Mouse (Mus musculus): ENCODE data around the gene Rrp15. TPM values are rescaled to one million over a fixed set of nuclear protein-coding genes. Genes with fewer than 3 reads are reported as not detected.

Gene Rrp15
- 28.3 and 29.0 TPM in 2 replicates for polyA plus RNA-seq (2014; fragmentation: Nextera tagmentation; extraction: Ambion mirVana)

GRCm38 (mm10) chr1:186748724-186749653 lies at the start of gene Rrp15:
TSS of gene Rrp15 (minus strand) at chr1:186749358.
- peak within 1 kb of the TSS; percentile 75 for H3K27ac ChIP-seq (replicated peaks; ENCODE audit: low read depth, low read length)
- H3K4me2 ChIP-seq (ENCODE audit: low read length), result peak within 1 kb of the TSS; percentile 91
- H3K9ac ChIP-seq (replicated peaks; ENCODE audit: low read length), result peak within 1 kb of the TSS; percentile 66
- DNase-seq (peak; percentile 94), ATAC-seq (ENCODE audit: low FRiP score, low TSS enrichment) (peak; percentile 92)
- no peaks in the 10 kb centered on the region for H3K9me3 ChIP-seq (ENCODE audit: control insufficient read depth, low read length)
- H3K4me1 ChIP-seq (ENCODE audit: control insufficient read depth, insufficient read depth, low read length), result peaks cover 16% of the 10 kb centered on the region
- H3K27me3 ChIP-seq (ENCODE audit: control insufficient read depth, insufficient read depth, low read length), result no peaks in the 10 kb centered on the region
- peak within 1 kb of the TSS; percentile 54 for H3K4me3 ChIP-seq (replicated peaks; ENCODE audit: low read depth, low read length)
- WGBS, result under 1% methylated on average over 46 of the region's 46 CpGs
- H3K36me3 ChIP-seq (ENCODE audit: control insufficient read depth, insufficient read depth, low read length), result no peaks in the 10 kb centered on the region

GRCm38 (mm10) chr1:186797991-186798390 lies 48.8 kb upstream of the Rrp15 start:
- no peaks in the 10 kb centered on the region for H3K27me3 ChIP-seq (ENCODE audit: control insufficient read depth, insufficient read depth, low read length)
- H3K4me3 ChIP-seq (replicated peaks; ENCODE audit: low read depth, low read length), result no peak overlapping the region
- no peak overlapping the region for H3K9ac ChIP-seq (replicated peaks; ENCODE audit: low read length)
- no peaks in the 10 kb centered on the region for H3K36me3 ChIP-seq (ENCODE audit: control insufficient read depth, insufficient read depth, low read length)
- H3K9me3 ChIP-seq (ENCODE audit: control insufficient read depth, low read length), result no peaks in the 10 kb centered on the region
- no peak overlapping the region for H3K27ac ChIP-seq (replicated peaks; ENCODE audit: low read depth, low read length)
- DNase-seq (no peak), ATAC-seq (ENCODE audit: low FRiP score, low TSS enrichment) (no peak)
- no peak overlapping the region for H3K4me2 ChIP-seq (ENCODE audit: low read length)
- H3K4me1 ChIP-seq (ENCODE audit: control insufficient read depth, insufficient read depth, low read length), result no peaks in the 10 kb centered on the region
- 68% methylated on average over 6 of the region's 6 CpGs for WGBS

GRCm38 (mm10) chr1:186785359-186785758 lies 36.2 kb upstream of the Rrp15 start:
- ATAC-seq (ENCODE audit: low FRiP score, low TSS enrichment), result no peak
- WGBS, result 84% methylated on average over 4 of the region's 4 CpGs

GRCm38 (mm10) chr1:186780826-186781225 lies 31.7 kb upstream of the Rrp15 start:
- Histone ChIP-seq H3K4me1 (ENCODE audit: control insufficient read depth, insufficient read depth, low read length) (no peaks in the 10 kb centered on the region), H3K4me3 (replicated peaks; ENCODE audit: low read depth, low read length) (no peak overlapping the region), H3K9me3 (ENCODE audit: control insufficient read depth, low read length) (no peaks in the 10 kb centered on the region), H3K27ac (replicated peaks; ENCODE audit: low read depth, low read length) (no peak overlapping the region), H3K9ac (replicated peaks; ENCODE audit: low read length) (no peak overlapping the region), H3K4me2 (ENCODE audit: low read length) (no peak overlapping the region), H3K36me3 (ENCODE audit: control insufficient read depth, insufficient read depth, low read length) (no peaks in the 10 kb centered on the region), H3K27me3 (ENCODE audit: control insufficient read depth, insufficient read depth, low read length) (no peaks in the 10 kb centered on the region)
- 75% methylated on average over 2 of the region's 2 CpGs for WGBS
- no peak for DNase-seq
- no peak for ATAC-seq (ENCODE audit: low FRiP score, low TSS enrichment)

More at GRCm38 (mm10) chr1:186785359-186785758, 36.2 kb upstream of the Rrp15 start:
- H3K9ac ChIP-seq (replicated peaks; ENCODE audit: low read length), result no peak overlapping the region
- no peak for DNase-seq
- no peaks in the 10 kb centered on the region for H3K36me3 ChIP-seq (ENCODE audit: control insufficient read depth, insufficient read depth, low read length)
- H3K4me3 ChIP-seq (replicated peaks; ENCODE audit: low read depth, low read length), result no peak overlapping the region
- H3K27me3 ChIP-seq (ENCODE audit: control insufficient read depth, insufficient read depth, low read length), result no peaks in the 10 kb centered on the region
- H3K4me2 ChIP-seq (ENCODE audit: low read length), result no peak overlapping the region
- H3K27ac ChIP-seq (replicated peaks; ENCODE audit: low read depth, low read length), result no peak overlapping the region
- H3K9me3 ChIP-seq (ENCODE audit: control insufficient read depth, low read length), result no peaks in the 10 kb centered on the region
- H3K4me1 ChIP-seq (ENCODE audit: control insufficient read depth, insufficient read depth, low read length), result no peaks in the 10 kb centered on the region

GRCm38 (mm10) chr1:186773124-186773523 lies 24.0 kb upstream of the Rrp15 start:
- WGBS, result 77% methylated on average over 3 of the region's 3 CpGs
- Histone ChIP-seq H3K4me1 (ENCODE audit: control insufficient read depth, insufficient read depth, low read length) (no peaks in the 10 kb centered on the region), H3K36me3 (ENCODE audit: control insufficient read depth, insufficient read depth, low read length) (no peaks in the 10 kb centered on the region), H3K4me2 (ENCODE audit: low read length) (no peak overlapping the region), H3K4me3 (replicated peaks; ENCODE audit: low read depth, low read length) (no peak overlapping the region), H3K27me3 (ENCODE audit: control insufficient read depth, insufficient read depth, low read length) (no peaks in the 10 kb centered on the region), H3K27ac (replicated peaks; ENCODE audit: low read depth, low read length) (no peak overlapping the region), H3K9me3 (ENCODE audit: control insufficient read depth, low read length) (no peaks in the 10 kb centered on the region), H3K9ac (replicated peaks; ENCODE audit: low read length) (no peak overlapping the region)
- ATAC-seq (ENCODE audit: low FRiP score, low TSS enrichment) (no peak), DNase-seq (no peak)

- Histone ChIP-seq H3K4me2 (ENCODE audit: low read length) (no peak overlapping the region), H3K9ac (replicated peaks; ENCODE audit: low read length) (no peak overlapping the region), H3K27me3 (ENCODE audit: control insufficient read depth, insufficient read depth, low read length) (no peaks in the 10 kb centered on the region), H3K9me3 (ENCODE audit: control insufficient read depth, low read length) (no peaks in the 10 kb centered on the region), H3K4me3 (replicated peaks; ENCODE audit: low read depth, low read length) (no peak overlapping the region), H3K4me1 (ENCODE audit: control insufficient read depth, insufficient read depth, low read length) (no peaks in the 10 kb centered on the region), H3K27ac (replicated peaks; ENCODE audit: low read depth, low read length) (no peak overlapping the region), H3K36me3 (ENCODE audit: control insufficient read depth, insufficient read depth, low read length) (no peaks in the 10 kb centered on the region)
- DNase-seq (peak; percentile 10), ATAC-seq (ENCODE audit: low FRiP score, low TSS enrichment) (no peak)
- 75% methylated on average over 8 of the region's 8 CpGs for WGBS
These were observed 23.5 kb upstream of the Rrp15 start for GRCm38 (mm10) chr1:186772547-186773077.

- Histone ChIP-seq H3K4me1 (ENCODE audit: control insufficient read depth, insufficient read depth, low read length) (no peaks in the 10 kb centered on the region), H3K27ac (replicated peaks; ENCODE audit: low read depth, low read length) (no peak overlapping the region), H3K4me3 (replicated peaks; ENCODE audit: low read depth, low read length) (no peak overlapping the region), H3K27me3 (ENCODE audit: control insufficient read depth, insufficient read depth, low read length) (no peaks in the 10 kb centered on the region), H3K9me3 (ENCODE audit: control insufficient read depth, low read length) (no peaks in the 10 kb centered on the region), H3K36me3 (ENCODE audit: control insufficient read depth, insufficient read depth, low read length) (no peaks in the 10 kb centered on the region), H3K9ac (replicated peaks; ENCODE audit: low read length) (no peak overlapping the region), H3K4me2 (ENCODE audit: low read length) (no peak overlapping the region)
- WGBS, result 83% methylated on average over 6 of the region's 6 CpGs
- DNase-seq (no peak), ATAC-seq (ENCODE audit: low FRiP score, low TSS enrichment) (no peak)
These were observed 22.8 kb upstream of the Rrp15 start for GRCm38 (mm10) chr1:186772005-186772404.

- no peak overlapping the region for H3K4me2 ChIP-seq (ENCODE audit: low read length)
- 75% methylated on average over 5 of the region's 5 CpGs for WGBS
- H3K9ac ChIP-seq (replicated peaks; ENCODE audit: low read length), result no peak overlapping the region
- no peaks in the 10 kb centered on the region for H3K27me3 ChIP-seq (ENCODE audit: control insufficient read depth, insufficient read depth, low read length)
- H3K36me3 ChIP-seq (ENCODE audit: control insufficient read depth, insufficient read depth, low read length), result no peaks in the 10 kb centered on the region
- H3K27ac ChIP-seq (replicated peaks; ENCODE audit: low read depth, low read length), result no peak overlapping the region
- H3K4me3 ChIP-seq (replicated peaks; ENCODE audit: low read depth, low read length), result no peak overlapping the region
- ATAC-seq (ENCODE audit: low FRiP score, low TSS enrichment), result no peak
- no peaks in the 10 kb centered on the region for H3K9me3 ChIP-seq (ENCODE audit: control insufficient read depth, low read length)
- H3K4me1 ChIP-seq (ENCODE audit: control insufficient read depth, insufficient read depth, low read length), result no peaks in the 10 kb centered on the region
- DNase-seq, result no peak
These were observed 21.5 kb upstream of the Rrp15 start for GRCm38 (mm10) chr1:186770659-186771058.

GRCm38 (mm10) chr1:186768392-186768791 lies 19.2 kb upstream of the Rrp15 start:
- Histone ChIP-seq H3K9me3 (ENCODE audit: control insufficient read depth, low read length) (no peaks in the 10 kb centered on the region), H3K4me1 (ENCODE audit: control insufficient read depth, insufficient read depth, low read length) (no peaks in the 10 kb centered on the region), H3K27ac (replicated peaks; ENCODE audit: low read depth, low read length) (no peak overlapping the region), H3K27me3 (ENCODE audit: control insufficient read depth, insufficient read depth, low read length) (no peaks in the 10 kb centered on the region), H3K4me3 (replicated peaks; ENCODE audit: low read depth, low read length) (no peak overlapping the region), H3K9ac (replicated peaks; ENCODE audit: low read length) (no peak overlapping the region), H3K4me2 (ENCODE audit: low read length) (no peak overlapping the region), H3K36me3 (ENCODE audit: control insufficient read depth, insufficient read depth, low read length) (no peaks in the 10 kb centered on the region)
- DNase-seq (no peak), ATAC-seq (ENCODE audit: low FRiP score, low TSS enrichment) (no peak)
- 77% methylated on average over 1 of the region's 1 CpGs for WGBS
